Mouse (Mus musculus): ENCODE data around the gene Gm7792.
"Not testable (repeated sequence)": the region's sequence is repeated elsewhere in the genome, so short reads cannot be mapped to it uniquely, and the experiment has no call there.

Gm7792 gene

DNA sequence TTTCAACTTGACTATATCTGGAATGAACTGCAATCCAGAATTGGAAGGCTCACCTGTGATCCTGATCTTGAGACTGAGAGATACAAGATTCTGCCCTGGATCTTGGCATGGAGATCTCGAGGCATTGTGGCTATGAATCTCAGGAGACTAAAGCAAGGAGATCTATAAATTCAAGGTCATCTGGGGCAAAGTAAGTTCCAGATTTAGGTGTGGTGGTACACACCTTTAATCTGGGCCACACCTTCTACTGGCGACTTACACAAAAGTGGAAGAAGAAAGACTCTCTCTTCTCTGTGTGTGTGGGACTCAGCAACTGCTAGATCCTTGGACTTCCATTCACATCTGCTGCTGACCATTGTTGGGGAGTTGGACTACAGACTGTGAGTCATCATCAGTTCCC lies at the start of gene Gm7792:
Gm7792 (plus strand) TSS at position 301 of the 400 bp plus-strand sequence.
- DNase-seq (ENCODE audit: low read depth in 2 of 2, low spot score in 2 of 2) = not testable (repeated sequence)

All from CD8-positive naive resting alpha-beta T cell, adult 2 months (primary cell).